Mouse (Mus musculus) midbrain, embryonic 16.5 days (tissue): ENCODE measurements around the gene Hba-a1. TPM values are rescaled to one million over a fixed set of nuclear protein-coding genes. Genes with fewer than 3 reads are reported as not detected.
"Not testable (repeated sequence)": the region's sequence is repeated elsewhere in the genome, so short reads cannot be mapped to it uniquely, and the experiment has no call there.

Experiments
- ATAC-seq: fragments of 200-750 bp; cut with Nextera tagmentation; 2 replicates; pipeline ENCODE4 v1.8.0; 2017; ENCODE audit warnings: moderate TSS enrichment
- H3K27ac ChIP-seq: fragments of 300-500 bp; sonication (generic); 2 replicates; pipeline ENCODE4 v1.5.1; 2014; ENCODE audit warnings: mild to moderate bottlenecking, low read length, mixed read lengths
- H3K27me3 ChIP-seq: fragments of 300-500 bp; sonication (generic); 2 replicates; pipeline ENCODE4 v1.6.1; 2014; ENCODE audit warnings: low read depth, low read length, mixed read lengths; ENCODE audit not compliant: control insufficient read depth, insufficient read depth
- H3K36me3 ChIP-seq: fragments of 300-500 bp; sonication (generic); 2 replicates; pipeline ENCODE4 v1.6.1; 2014; ENCODE audit warnings: mild to moderate bottlenecking, low read length, moderate library complexity, mixed read lengths; ENCODE audit not compliant: control insufficient read depth, insufficient read depth
- H3K4me1 ChIP-seq: fragments of 300-500 bp; sonication (generic); 2 replicates; pipeline ENCODE4 v1.6.1; 2014; ENCODE audit warnings: mild to moderate bottlenecking, low read length, mixed read lengths; ENCODE audit not compliant: control insufficient read depth, insufficient read depth
- H3K4me2 ChIP-seq: fragments of 300-500 bp; sonication (generic); 2 replicates; pipeline ENCODE4 v1.6.1; 2014; ENCODE audit warnings: mild to moderate bottlenecking, low read length, mixed read lengths
- H3K4me3 ChIP-seq: fragments of 300-500 bp; sonication (generic); 2 replicates; pipeline ENCODE4 v1.5.1; 2014; ENCODE audit warnings: low read depth, mild to moderate bottlenecking, low read length, moderate library complexity, mixed read lengths
- H3K9ac ChIP-seq: fragments of 300-500 bp; sonication (generic); 2 replicates; pipeline ENCODE4 v1.6.1; 2014; ENCODE audit warnings: low read depth, low read length, mixed read lengths
- H3K9me3 ChIP-seq: fragments of 300-500 bp; sonication (generic); replicated peaks from 2 replicates; pipeline ENCODE4 v1.6.1; 2014; ENCODE audit warnings: mild to moderate bottlenecking, low read length, mixed read lengths; ENCODE audit not compliant: control insufficient read depth, poor library complexity, severe bottlenecking
- WGBS: fragments of 180-500 bp; shearing (Covaris S2); extraction: QIAGEN DNeasy Blood & Tissue Kit; methylation state at CpG from one replicate; pipeline ENCODE4 v1.1.7; 2014; 5-methylcytosine and 5-hydroxymethylcytosine counted together
- polyA plus RNA-seq: library from polyadenylated mRNA; unstranded; fragments of >200 nt; fragmentation: Nextera tagmentation; extraction: Ambion mirVana; gene quantifications from 2 replicates; pipeline ENCODE4 v1.2.1, GENCODE M21; 2015

Hba-a1 gene
- 2,278 and 2,570 TPM in 2 replicates for polyA plus RNA-seq

GRCm38 (mm10) chr11:32283091-32283777 lies at the start of gene Hba-a1:
Gene Hba-a1 (plus strand): TSS chr11:32283511.
- not testable (repeated sequence) for H3K4me3 ChIP-seq, H3K9ac ChIP-seq, H3K36me3 ChIP-seq, H3K4me1 ChIP-seq, H3K9me3 ChIP-seq, H3K27ac ChIP-seq, H3K4me2 ChIP-seq, ATAC-seq, H3K27me3 ChIP-seq
- WGBS: 29% methylated on average over 1 of the region's 5 CpGs

DNA sequence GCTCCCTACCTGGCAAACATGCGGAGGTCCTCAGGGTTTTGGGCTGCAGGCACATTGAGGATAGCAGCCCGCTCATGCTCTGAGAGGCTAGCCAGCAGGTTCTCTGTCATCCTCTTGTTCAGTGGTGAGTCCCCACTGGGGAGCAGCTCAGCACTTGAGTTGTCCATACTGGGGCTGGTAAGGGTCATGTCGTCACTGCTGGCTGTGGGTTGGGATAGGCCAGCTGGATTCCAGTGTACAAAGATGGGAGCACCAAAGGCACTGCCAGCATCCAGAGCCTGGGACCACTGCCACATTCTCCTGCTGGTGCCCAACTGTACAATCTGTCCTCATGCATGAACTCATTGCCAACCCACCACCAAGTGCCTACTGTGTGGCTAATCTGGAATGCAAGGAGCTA lies 49.4 kb upstream of the Hba-a1 start:
- peaks cover 16% of the 10 kb centered on the region for H3K36me3 ChIP-seq
- peaks cover 17% of the 10 kb centered on the region for H3K4me1 ChIP-seq
- H3K27me3 ChIP-seq: no peaks in the 10 kb centered on the region
- ATAC-seq: no peak
- H3K4me2 ChIP-seq: no peak overlapping the region
- H3K4me3 ChIP-seq: no peak overlapping the region
- no peaks in the 10 kb centered on the region for H3K9me3 ChIP-seq
- H3K27ac ChIP-seq: no peak overlapping the region
- no peak overlapping the region for H3K9ac ChIP-seq
- WGBS: 89% methylated on average over 3 of the region's 3 CpGs

DNA sequence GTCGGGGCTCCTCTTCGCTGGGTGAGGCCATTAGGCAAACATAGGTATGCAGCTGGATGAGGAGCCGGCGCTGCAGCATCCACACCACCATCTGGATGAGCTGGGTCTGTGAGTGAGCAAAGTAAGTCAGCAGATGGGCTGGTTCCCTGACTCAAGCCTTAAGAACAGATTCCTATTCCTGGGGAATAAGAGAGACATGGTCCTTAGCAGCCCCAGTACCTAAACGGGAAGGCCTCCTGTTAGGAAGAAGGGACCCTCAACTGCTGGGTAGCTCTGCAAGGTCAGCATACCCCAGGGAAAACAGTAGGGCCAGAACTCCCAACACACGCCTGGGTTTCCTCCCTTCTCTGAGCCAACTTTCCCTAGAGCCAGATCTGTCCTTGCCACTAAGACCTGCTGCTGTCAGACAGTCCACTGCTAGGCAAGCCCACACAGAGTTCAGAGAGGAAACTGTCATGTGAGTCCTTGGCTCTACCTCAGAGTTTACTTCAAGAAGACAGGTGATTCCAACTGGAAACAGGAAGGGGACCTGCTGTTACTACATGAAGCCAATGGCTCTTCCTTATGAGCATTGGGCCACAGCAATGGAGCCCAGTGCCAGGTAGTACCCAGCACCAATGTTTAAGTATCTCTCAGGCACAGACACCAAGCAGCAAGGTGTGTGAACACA lies 48.4 kb upstream of the Hba-a1 start:
- Histone ChIP-seq H3K4me3 (no peak overlapping the region), H3K27ac (peak overlapping the region; percentile 72), H3K9me3 (no peaks in the 10 kb centered on the region), H3K27me3 (no peaks in the 10 kb centered on the region), H3K9ac (no peak overlapping the region), H3K36me3 (peaks cover 14% of the 10 kb centered on the region), H3K4me2 (no peak overlapping the region), H3K4me1 (peaks cover 17% of the 10 kb centered on the region)
- WGBS: 89% methylated on average over 6 of the region's 6 CpGs
- no peak for ATAC-seq

DNA sequence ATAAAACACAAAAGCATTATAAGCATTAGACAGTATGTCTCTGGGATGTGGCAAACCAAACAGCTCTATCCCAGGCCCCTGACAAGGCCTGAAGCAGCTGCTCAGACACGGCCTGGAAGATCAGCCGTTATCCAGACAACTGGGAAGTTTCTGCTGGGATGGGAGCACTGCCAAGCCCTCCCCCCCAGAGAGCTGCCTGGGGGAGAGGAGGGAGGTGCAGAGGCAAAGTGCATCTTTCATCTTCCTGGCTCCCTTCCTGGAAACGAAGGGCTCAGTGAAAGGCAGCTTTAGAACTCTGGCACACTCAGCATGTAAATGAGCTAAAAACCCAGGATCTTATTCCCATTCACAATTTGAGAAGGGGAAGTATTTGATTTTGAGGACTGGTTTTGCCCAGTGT lies 47.7 kb upstream of the Hba-a1 start:
- no peaks in the 10 kb centered on the region for H3K27me3 ChIP-seq
- H3K4me1 ChIP-seq: peaks cover 17% of the 10 kb centered on the region
- no peak overlapping the region for H3K9ac ChIP-seq
- H3K9me3 ChIP-seq: no peaks in the 10 kb centered on the region
- peak overlapping the region; percentile 72 for H3K27ac ChIP-seq
- no peak overlapping the region for H3K4me2 ChIP-seq
- no peak overlapping the region for H3K4me3 ChIP-seq
- H3K36me3 ChIP-seq: peaks cover 11% of the 10 kb centered on the region
- peak; percentile 72 for ATAC-seq
- WGBS: 20% methylated on average over 3 of the region's 3 CpGs

- Histone ChIP-seq H3K4me2 (no peak overlapping the region), H3K36me3 (peaks cover 11% of the 10 kb centered on the region), H3K9ac (no peak overlapping the region), H3K4me3 (no peak overlapping the region), H3K9me3 (no peaks in the 10 kb centered on the region), H3K27me3 (no peaks in the 10 kb centered on the region), H3K27ac (peak overlapping the region; percentile 72), H3K4me1 (peaks cover 17% of the 10 kb centered on the region)
- 58% methylated on average over 2 of the region's 2 CpGs for WGBS
- peak; percentile 33; the same call in 1 of the 2 replicates for ATAC-seq
Measured at GRCm38 (mm10) chr11:32236132-32236531, 47.2 kb upstream of the Hba-a1 start.

DNA sequence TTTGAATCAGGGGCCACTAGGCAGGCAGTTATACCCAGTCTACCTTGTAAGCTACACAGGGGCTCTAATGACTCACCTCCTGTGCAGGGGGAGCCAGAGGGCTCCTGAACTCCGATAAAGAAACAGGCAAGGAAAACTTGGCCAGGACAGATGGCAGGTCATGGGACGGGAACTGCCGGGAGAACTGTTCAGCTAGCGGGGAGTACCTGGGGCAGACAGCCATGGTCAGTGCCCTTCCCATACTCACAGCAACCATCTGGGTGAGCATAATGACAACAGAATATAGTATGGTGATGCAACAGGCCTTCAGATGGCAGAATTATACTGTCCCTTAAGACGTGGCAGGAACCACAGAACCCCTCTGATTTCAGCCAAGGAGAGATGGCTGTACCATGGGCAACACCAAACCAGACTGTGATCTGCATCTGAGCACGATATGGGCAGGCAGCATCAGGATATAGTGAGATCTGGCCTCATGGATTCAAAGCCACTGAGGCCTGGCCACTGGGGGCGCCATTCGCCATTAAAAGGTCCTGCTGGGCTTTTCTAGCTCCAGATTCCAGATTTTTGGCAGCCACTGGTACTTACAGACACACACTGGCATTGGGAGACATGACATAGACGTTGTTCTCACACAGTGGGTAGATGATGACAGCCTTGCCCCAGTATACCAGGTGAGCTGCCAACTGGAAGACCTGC lies 46.5 kb upstream of the Hba-a1 start:
- Histone ChIP-seq H3K9me3 (no peaks in the 10 kb centered on the region), H3K4me3 (no peak overlapping the region), H3K4me1 (peaks cover 17% of the 10 kb centered on the region), H3K36me3 (peaks cover 11% of the 10 kb centered on the region), H3K27me3 (no peaks in the 10 kb centered on the region), H3K4me2 (no peak overlapping the region), H3K27ac (peak overlapping the region; percentile 72), H3K9ac (no peak overlapping the region)
- WGBS: 57% methylated on average over 9 of the region's 9 CpGs
- no peak for ATAC-seq

- peaks cover 17% of the 10 kb centered on the region for H3K4me1 ChIP-seq
- no peak overlapping the region for H3K27ac ChIP-seq
- H3K9me3 ChIP-seq: no peaks in the 10 kb centered on the region
- H3K4me2 ChIP-seq: no peak overlapping the region
- H3K27me3 ChIP-seq: no peaks in the 10 kb centered on the region
- ATAC-seq: no peak
- H3K4me3 ChIP-seq: no peak overlapping the region
- 93% methylated on average over 3 of the region's 3 CpGs for WGBS
- H3K9ac ChIP-seq: no peak overlapping the region
- peaks cover 10% of the 10 kb centered on the region for H3K36me3 ChIP-seq
Measured at GRCm38 (mm10) chr11:32237411-32237795, 45.9 kb upstream of the Hba-a1 start.

DNA sequence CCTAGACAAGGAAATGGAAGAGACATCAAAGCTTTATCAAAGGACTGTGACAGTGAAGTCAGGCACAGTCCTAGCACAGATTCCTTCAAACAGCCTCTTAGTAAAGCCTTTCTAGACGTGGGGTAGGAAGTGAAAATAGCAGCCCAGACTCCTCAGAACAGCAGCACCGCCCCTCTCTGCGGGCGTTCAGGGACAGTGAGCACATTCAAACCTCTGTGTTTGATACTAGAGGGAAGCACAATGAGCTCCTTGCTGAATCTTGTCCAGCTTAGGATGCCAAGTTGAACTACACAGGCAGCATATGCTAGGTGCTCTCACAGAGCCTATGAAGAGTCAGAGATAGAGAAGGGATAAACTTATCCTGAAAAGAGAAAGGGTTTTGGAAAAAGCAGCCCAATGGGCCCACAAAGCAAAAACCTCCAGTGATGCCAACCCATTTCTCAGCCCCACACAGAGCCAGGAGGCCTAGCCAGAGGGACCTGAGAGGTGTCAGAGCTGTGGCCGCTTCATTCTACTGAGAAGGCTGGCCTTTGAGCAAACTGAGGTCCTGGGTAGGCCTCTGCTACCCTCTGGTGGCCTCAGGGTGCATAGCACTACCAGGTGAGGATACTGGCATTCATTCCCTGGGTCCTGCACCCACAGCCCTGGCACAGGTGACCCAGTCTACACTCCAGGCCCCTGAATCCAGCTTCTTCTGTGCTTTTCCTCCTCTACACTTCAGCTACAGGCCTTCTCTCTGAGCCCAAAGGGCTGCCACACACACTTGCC lies 45.0 kb upstream of the Hba-a1 start:
- Histone ChIP-seq H3K27ac (no peak overlapping the region), H3K4me2 (no peak overlapping the region), H3K27me3 (no peaks in the 10 kb centered on the region), H3K4me3 (no peak overlapping the region), H3K9ac (no peak overlapping the region), H3K4me1 (peaks cover 17% of the 10 kb centered on the region), H3K36me3 (peaks cover 10% of the 10 kb centered on the region), H3K9me3 (no peaks in the 10 kb centered on the region)
- ATAC-seq: peak; percentile 49; the same call in 1 of the 2 replicates
- 63% methylated on average over 5 of the region's 5 CpGs for WGBS
